Mouse (Mus musculus): ENCODE results near the gene Kcng3.

- TF ChIP-seq POLR2A (IDR thresholded peaks at IDR 0.05; ENCODE audit: borderline replicate concordance, low read depth, low read length): no peak
- no peak for TF ChIP-seq CTCF (IDR thresholded peaks at IDR 0.05; ENCODE audit: low read depth, low read length)
Measured at GRCm38 (mm10) chr17:83672685-83673084, 41.0 kb upstream of the Kcng3 start.
